In genomic region chr3:37283234-37283633, GRCm38 (mm10) we compare ENCODE assay signal across 28 mouse cellular contexts. TPM values are rescaled to one million over a fixed set of nuclear protein-coding genes. Genes with fewer than 3 reads are reported as not detected.
"Had no signal": no experiment of that assay in that cellular context is flagged by ENCODE, and none has a peak within 500 bp of the region (broad histone marks: within the 10 kb centered on the region; RNA-seq: fewer than 3 reads in every experiment).

No protein-coding gene starts in this region.

- H3K4me1 ChIP-seq: lung, embryonic 15.5 days; midbrain, embryonic 12.5 days; midbrain, embryonic 15.5 days; neural tube, embryonic 13.5 days had no signal

- DNase-seq: kidney, adult 2 months; kidney, postnatal 25 days; layer of hippocampus, adult 9-11 months; lung, adult 18-20 months; lung, postnatal 14 days; lung, postnatal 4 days; right cerebral cortex, postnatal 14 days; right cerebral cortex, postnatal 4 days; thymus, adult 2 months; thymus, postnatal 14 days; thymus, postnatal 4 days had no signal

- H3K9me3 ChIP-seq: lung, embryonic 15.5 days; midbrain, embryonic 12.5 days; midbrain, embryonic 15.5 days; neural tube, embryonic 13.5 days had no signal

- H3K27ac ChIP-seq: kidney, postnatal 0 days; layer of hippocampus, adult 2 months; lung, embryonic 15.5 days; midbrain, embryonic 12.5 days; midbrain, embryonic 15.5 days; neural tube, embryonic 13.5 days; stomach, postnatal 0 days had no signal

- H3K4me2 ChIP-seq: lung, embryonic 15.5 days; midbrain, embryonic 12.5 days; midbrain, embryonic 15.5 days; neural tube, embryonic 13.5 days had no signal

- H3K27me3 ChIP-seq: lung, embryonic 15.5 days; midbrain, embryonic 12.5 days; midbrain, embryonic 15.5 days; neural tube, embryonic 13.5 days had no signal

- H3K36me3 ChIP-seq: lung, embryonic 15.5 days; midbrain, embryonic 12.5 days; midbrain, embryonic 15.5 days; neural tube, embryonic 13.5 days had no signal

- ATAC-seq: intestine, postnatal 0 days; midbrain, embryonic 15.5 days had no signal

- H3K4me3 ChIP-seq: layer of hippocampus, adult 2 months; lung, embryonic 15.5 days; midbrain, embryonic 12.5 days; midbrain, embryonic 15.5 days; neural tube, embryonic 13.5 days had no signal

- H3K9ac ChIP-seq: lung, embryonic 15.5 days; midbrain, embryonic 12.5 days; midbrain, embryonic 15.5 days; neural tube, embryonic 13.5 days had no signal

RNA-seq across cellular contexts. Expression of gene Il21, which starts 50.8 kb away (rescaled TPM):
- total RNA-seq: left cerebral cortex, adult 18-20 months; left cerebral cortex, postnatal 10 days; left cerebral cortex, postnatal 36 days; megakaryocyte progenitor cell, adult 5-6 weeks had no signal
- polyA plus RNA-seq: intestine, embryonic 14.5 days; intestine, postnatal 0 days; kidney, adult 2 months; kidney, embryonic 14.5 days; kidney, postnatal 0 days; limb, embryonic 11.5 days; limb, embryonic 14.5 days; lung, embryonic 15.5 days; midbrain, embryonic 12.5 days; midbrain, embryonic 15.5 days; neural tube, embryonic 13.5 days; stomach, embryonic 14.5 days; stomach, postnatal 0 days had no signal
